Mouse (Mus musculus) neural tube, embryonic 12.5 days (tissue): ENCODE data around the gene Gdf3. TPM values are rescaled to one million over a fixed set of nuclear protein-coding genes. Genes with fewer than 3 reads are reported as not detected.

ENCODE experiments used
- polyA plus RNA-seq: library from polyadenylated mRNA; unstranded; fragments of >200 nt; fragmentation: Nextera tagmentation; extraction: Ambion mirVana; gene quantifications from 2 replicates; pipeline ENCODE4 v1.2.1, GENCODE M21; 2016

The Gdf3 gene
- polyA plus RNA-seq, 1 experiment from 2014 or later = not detected

Other genes starting within 250 kb of the Gdf3 start
- 78.8 and 89.6 TPM in 2 replicates for gene Rimklb, start 111.3 kb downstream of the Gdf3 start, polyA plus RNA-seq
- 1.6 and 2.1 TPM in 2 replicates for gene Mfap5, start 104.2 kb downstream of the Gdf3 start, polyA plus RNA-seq
- 0.08 and 0.29 TPM in 2 replicates for gene Aicda, start 56.3 kb downstream of the Gdf3 start, polyA plus RNA-seq
- 1.2 and 2.1 TPM in 2 replicates for gene Apobec1, start 7.6 kb downstream of the Gdf3 start, polyA plus RNA-seq
- not detected in 2 replicates for gene Dppa3, start 16.3 kb upstream of the Gdf3 start, polyA plus RNA-seq
- 0.09 and 0.17 TPM in 2 replicates for gene Nanog, start 97.4 kb upstream of the Gdf3 start, polyA plus RNA-seq
- 22.6 and 26.1 TPM in 2 replicates for gene Slc2a3, start 191.6 kb upstream of the Gdf3 start, polyA plus RNA-seq
- gene Foxj2, start 209.8 kb upstream of the Gdf3 start, polyA plus RNA-seq = 5.5 TPM in 2 replicates
- 1.7 and 2.1 TPM in 2 replicates for gene C3ar1, start 246.1 kb upstream of the Gdf3 start, polyA plus RNA-seq